Mouse (Mus musculus): ENCODE data around the gene Myo1f.

The Myo1f gene

DNA sequence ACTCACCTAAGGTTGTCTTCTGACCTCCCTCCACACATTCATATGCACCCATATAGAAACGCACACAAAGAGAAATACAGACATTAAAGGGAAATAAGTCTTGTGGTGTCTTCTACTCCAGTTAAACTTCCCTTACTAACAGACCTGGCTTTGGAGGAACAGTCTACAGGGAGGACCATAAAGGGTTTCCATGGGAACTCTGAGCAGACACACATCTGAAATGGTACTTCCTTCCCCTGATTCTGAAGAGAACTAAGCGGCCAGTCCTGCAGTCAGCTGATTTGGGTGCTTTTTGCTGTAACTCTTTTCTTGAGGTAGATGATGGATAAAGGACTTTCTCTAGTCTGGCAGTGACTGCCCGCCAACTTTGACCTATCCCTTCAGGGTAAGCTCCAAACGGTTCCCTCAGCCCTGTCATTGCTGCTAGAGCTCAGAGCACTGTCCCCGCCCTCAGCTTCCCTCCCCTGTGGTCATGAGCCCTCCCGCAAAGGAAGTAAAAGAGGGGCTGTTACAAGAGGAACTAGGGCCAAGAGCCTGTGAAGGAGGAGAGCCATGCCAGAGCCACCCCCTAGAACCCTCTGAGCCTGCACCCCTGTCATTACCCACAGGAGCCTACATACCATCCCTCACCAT lies at the start of gene Myo1f:
TSS of gene Myo1f (plus strand) at position 485 of the 633 bp plus-strand sequence.
- peak; percentile 54 for DNase-seq (ENCODE audit: low spot score)

DNA sequence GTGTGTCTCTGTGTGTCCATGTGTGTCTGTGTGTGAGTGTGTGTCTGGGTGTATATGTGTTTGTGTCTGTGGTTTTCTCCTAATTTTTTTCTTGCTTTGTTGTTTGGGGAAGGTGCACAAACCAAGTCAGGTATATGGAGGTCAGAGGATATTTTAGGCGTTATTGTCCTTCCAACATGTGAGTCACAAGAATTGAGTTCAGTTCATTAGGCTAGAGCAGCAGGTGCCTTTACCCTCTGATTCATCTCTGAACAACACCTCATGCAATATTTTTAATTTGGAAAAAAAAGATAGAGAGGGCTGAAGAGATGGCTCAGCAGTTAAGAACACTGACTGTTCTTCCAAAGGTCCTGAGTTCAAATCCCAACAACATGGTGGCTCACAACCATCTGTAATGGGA lies 47.1 kb upstream of the Myo1f start:
- DNase-seq (ENCODE audit: low spot score), result no peak

DNA sequence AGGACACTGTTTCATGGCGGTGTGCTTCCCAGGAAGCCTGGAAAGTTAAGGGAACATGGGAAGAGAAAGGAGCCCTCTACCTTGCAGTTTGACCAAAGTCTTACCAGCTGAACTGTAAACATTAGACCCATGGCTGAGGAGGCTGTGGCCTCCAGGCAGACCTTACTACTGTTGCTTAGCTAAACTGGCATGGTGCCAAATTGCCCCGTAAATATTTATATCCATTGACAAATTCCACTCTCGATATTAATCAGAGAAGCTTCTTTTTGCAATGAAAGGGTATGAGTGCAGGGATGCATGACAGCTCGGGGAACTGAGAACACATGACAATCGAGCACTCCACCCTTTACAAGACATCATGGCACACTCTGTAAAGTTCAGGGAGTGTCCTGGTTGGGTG lies 45.3 kb upstream of the Myo1f start:
- no peak for DNase-seq (ENCODE audit: low spot score)

DNA sequence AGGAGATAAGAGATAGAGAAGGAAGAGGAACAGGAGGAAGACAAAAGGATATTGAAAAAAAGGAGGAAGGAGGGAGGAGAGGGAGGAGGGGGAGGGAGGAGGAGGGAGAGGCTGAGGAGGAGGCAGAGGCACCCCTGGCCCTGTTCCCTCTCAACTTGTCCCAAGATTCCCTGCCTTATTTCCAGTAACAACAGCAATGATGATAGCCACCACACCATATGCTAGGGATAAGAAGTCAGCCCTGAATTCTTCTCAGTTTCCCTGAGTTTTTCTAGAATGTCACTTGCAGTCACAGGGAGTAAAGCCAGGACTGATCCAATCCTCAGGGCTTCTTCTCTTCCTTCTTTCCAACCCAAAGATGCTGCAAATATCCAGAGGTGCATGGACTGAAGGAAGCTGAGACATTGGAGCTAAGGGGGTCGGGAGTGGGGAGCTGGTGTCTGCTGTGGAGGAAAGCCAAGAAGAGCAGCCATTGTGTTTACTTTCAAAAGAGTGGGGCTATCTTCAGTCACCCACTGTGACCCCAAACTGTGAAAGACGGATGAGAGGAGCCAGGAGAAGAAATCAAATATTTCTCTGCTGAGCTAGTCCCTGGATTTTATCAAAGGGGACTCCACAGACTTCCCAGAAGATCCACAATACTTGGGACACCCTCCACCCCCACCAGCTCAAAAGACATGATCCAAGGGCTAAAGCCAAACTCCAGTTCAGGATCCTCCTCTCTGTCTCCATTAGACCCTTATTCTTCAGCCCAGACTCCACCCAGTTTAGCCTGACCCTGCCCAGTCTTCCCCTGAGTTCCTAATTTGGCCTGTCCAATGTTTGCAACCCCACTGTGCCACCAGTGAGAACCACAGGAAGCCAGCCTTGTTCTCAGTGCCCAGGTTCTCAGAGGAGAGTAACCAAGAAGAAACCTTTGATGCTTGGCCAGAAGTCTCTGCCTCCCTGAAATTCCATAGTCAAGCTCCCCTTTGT lies 42.8 kb upstream of the Myo1f start:
- no peak for DNase-seq (ENCODE audit: low spot score)

DNA sequence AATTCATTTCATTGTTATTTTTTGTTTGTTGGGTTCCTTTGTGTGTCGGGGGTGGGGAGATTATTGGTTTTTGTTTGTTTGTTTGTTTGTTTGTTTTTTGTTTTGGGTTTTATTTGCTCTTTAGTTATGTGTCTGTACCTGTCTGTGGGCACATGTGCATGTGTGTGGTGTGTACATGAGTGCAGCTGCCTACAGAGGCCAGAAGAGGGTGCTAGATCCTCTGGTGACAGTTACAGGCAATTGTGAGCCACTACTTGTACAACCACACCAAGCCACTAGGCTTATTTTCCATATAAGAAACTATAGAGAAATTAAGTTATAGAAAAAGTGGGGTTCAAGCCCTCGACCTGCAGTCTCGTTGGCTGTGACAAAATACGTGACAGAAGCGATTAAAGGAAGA lies 41.6 kb upstream of the Myo1f start:
- no peak for DNase-seq (ENCODE audit: low spot score)

DNA sequence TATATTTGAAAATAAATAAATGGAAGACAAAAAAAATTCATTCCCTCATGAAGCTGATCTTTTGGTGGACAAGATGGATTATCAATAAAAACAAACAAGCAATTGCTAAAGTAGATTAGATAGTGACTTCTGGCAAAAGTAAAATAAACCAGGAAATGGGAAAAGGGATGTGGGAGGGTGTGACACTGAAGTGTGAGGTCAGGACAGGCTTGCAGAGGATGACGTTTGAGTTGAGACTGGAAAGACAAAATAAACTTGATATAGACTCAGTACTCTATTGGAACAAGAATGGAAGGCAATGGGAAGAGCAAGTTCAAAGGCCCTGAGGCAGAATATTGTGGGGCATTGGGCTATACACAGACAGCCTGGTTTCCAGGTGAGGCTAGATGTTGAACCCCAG lies 35.1 kb upstream of the Myo1f start:
- peak; percentile 73 for DNase-seq (ENCODE audit: low spot score)

DNA sequence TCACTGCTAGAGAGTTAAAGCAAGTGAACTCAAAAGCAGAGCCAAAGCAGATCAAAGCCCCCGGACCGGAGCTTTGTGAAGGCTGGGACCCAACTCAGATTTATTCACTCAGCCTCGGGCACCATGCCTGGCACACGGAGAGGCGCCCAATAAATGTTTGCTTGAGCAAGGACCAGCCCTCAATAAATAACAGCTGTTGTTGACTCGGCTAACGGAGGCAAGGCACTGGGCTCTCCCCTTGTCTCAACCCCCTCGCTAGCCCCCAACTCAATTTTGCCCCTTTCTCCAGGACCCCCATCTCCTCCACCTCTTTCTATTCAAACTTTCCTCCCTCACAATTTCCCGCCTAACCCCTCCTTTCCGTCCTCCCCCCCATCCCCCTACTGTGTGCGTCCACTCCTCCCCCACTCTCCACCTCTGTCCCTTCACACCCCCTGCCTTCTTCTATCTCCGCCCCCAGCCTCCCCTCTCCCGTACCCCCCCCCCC lies 32.0 kb upstream of the Myo1f start:
- DNase-seq (ENCODE audit: low spot score), result no peak

DNA sequence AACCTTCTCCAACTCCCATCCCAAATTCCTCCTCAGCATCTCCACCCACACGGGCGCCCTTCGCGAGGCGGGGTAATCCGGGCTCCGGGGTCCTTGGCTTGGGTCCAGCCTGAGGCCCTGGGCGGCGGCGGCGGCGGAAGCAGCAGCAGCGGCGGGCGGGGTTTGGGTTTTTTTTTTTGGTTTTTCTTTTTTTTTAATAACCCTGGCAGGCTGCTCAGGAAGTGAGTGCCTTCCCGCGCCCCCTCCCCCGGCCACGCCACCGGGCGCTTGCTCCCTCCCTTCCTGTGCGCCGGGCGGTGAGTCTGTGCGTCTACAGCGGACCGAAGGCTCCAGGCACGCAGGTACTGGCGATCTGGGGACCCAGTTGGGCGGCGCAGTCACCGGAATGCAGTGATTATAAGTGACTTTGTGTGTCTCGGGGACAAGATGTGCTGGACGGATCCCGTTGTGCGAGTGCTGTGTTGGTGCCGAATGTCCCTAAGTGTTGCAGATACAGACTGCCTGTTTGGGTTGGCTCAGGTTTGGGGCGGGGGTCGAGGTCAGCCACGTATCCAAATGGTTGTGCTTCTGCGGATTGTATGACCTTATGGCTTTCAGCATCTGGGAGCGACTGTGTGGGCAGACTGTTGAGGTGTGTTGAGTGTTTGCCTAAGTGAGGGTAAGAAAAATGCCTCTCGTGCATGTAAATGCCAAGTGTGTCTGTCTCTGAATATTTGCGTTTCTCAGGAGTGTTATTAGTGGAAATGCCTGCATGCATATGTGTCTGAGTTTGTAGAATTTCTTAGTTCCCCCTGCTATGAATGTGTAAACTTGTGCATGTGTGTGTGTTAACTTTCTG lies 31.4 kb upstream of the Myo1f start, which contains the start of gene Adamts10:
TSS of gene Adamts10 (plus strand) at position 287 of the 838 bp plus-strand sequence.
- DNase-seq (ENCODE audit: low spot score), result peak; percentile 84

DNA sequence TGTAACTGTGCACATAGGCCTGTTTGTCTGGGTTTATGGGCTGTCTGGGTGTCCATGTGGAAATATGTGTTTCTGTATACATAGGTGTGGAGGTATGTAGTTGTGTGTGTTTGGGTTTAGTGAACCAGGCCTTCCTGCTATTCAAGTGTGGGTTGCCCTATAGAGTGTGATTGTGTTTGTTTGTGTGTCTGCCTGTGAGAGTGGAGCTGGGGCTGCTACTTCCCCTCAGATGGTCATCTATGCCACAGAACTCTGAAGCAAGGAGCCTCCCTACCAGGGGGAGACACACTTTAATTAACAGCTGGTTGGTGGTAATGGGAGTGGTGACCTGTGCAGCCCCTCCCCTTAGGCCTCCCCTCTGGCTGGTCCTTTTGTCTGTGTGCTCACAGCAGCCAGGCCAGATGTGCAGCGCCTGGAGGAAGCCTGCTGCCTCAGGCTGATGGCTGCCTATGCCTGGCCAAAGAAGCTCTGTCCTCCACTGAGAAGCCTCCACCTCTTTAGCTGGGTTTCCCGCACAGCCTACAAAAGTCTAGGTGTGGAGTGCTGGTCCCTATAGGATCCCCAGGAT lies 30.6 kb upstream of the Myo1f start:
- no peak for DNase-seq (ENCODE audit: low spot score)

DNA sequence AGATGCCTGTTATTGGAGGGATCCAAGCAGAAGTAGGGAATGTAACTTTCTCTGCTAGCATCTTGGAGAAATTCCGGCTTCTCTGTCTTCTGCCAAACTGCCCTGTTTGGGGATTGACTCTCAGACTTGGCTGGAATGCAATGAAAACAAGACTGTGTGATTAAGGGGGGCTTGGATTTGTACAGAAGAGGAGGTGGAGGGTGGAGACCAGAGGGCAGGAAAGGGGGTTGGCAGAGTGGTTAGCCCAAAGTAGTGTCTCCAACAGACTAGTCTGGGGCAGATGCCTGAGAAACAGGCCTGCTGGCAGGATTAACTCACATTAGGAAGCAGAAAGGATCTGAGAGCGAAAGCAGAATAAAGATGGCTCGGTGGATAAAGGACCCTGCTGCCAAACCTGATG lies 29.0 kb upstream of the Myo1f start:
- peak; percentile 71 for DNase-seq (ENCODE audit: low spot score)

DNA sequence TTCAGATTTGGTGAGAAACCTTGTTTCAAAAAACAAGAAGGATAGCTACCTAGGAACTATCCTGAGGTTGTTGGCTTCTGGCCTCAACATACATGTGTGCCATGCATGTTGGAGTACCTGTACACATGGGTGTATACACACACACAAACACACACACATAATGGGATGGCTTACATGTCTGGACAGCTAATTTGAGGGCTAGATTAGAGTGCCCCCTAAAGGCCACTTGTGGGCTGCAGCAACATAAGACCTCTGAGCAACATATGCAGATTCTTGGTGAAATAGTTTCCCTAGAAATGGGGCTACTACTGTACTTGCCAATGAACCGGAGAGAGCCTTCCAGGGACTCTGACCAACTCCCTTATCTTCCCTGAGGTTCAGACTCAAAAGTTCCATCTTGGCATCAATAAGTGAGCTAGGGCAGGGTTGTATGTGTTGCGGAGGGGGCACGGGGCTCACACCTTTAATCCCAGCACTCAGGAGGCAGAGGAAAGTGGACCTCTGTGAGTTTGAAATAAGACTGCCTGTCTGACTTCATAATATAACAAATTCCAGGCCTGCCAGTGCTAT lies 16.3 kb upstream of the Myo1f start:
- DNase-seq (ENCODE audit: low spot score), result peak; percentile 65

DNA sequence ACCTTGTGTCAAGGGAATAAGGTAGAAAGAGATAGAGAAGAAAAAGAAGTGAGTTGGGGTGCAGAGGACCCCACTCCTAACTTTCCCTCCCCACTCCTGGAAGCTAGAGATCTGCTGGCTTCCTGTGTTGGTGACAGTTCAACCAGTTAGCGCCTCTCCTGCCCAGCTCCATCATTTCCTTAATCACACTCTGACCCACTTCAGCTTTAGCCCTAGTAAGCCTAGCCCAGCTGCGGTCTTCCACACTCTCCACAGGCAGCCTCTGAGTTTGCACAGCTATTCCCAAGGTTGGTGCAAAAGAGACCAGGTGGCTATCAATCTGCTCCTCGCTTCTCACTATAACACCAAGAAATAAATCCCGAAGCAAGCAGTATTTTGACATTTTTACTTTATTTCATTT lies 15.6 kb upstream of the Myo1f start:
- no peak for DNase-seq (ENCODE audit: low spot score)

DNA sequence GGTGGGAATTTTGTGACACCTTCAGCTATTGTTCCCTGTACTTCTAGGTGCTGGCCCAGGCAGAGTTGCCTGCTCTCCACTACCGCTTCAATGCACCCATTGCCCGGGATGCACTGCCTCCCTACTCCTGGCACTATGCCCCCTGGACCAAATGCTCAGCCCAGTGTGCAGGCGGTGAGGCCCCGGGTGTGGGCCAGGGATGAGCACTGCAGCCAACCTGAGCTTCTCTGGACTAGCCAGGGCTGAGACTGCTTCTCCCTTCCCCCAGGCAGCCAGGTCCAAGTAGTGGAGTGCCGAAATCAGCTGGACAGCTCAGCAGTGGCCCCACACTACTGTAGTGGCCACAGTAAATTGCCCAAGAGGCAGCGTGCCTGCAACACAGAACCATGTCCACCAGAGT lies 6.3 kb upstream of the Myo1f start:
- DNase-seq (ENCODE audit: low spot score), result no peak

DNA sequence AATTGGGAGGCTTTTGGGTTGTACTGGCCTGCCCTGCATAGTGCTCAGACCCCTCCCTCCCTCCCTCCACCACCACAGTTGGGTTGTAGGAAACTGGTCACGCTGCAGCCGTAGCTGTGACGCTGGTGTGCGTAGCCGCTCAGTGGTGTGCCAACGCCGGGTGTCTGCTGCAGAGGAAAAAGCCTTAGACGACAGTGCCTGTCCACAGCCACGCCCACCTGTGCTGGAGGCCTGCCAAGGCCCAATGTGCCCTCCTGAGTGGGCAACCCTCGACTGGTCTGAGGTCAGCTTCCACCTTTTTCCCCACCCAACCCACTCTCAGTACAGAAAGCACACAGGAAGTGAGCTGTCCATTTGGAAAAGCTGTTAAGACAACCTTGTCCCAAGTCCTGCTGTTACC lies 5.1 kb upstream of the Myo1f start:
- no peak for DNase-seq (ENCODE audit: low spot score)

DNA sequence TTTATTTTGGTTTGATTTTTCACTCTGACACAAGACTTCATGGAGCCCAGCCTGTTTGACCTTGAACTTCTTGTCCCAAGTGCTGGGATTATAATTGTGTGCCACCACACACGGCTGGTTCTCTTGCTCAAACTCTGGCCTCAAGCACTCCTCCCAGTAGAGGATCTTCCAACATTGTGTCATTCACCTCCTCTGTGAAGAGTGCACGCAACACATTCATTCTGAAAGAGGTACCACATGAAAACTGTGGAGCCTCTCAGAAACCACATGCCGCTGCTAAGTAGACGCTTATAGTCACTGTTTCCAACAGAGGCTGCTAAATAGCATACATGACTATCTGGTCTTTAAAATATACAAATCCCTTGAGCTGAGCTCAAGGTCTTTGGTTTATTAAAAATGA lies 3.4 kb upstream of the Myo1f start:
- no peak for DNase-seq (ENCODE audit: low spot score)

DNA sequence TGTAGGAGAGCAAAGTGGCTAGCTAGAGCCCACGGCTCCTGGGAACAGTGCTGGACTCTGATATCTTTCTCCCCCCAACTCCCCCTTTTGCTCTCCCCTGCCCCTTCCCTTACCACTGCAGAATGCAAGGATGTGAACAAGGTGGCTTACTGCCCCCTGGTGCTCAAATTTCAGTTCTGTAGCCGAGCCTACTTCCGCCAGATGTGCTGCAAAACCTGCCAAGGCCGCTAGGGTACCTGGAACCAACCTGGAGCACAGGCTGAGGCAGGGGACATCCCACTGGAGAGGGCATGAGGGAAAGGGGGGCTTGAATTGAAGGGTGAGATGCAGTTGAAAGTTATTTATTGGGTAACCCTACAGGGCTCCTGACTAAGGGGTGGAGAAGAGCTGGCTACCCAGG lies 2.5 kb upstream of the Myo1f start:
- DNase-seq (ENCODE audit: low spot score), result peak; percentile 24

DNA sequence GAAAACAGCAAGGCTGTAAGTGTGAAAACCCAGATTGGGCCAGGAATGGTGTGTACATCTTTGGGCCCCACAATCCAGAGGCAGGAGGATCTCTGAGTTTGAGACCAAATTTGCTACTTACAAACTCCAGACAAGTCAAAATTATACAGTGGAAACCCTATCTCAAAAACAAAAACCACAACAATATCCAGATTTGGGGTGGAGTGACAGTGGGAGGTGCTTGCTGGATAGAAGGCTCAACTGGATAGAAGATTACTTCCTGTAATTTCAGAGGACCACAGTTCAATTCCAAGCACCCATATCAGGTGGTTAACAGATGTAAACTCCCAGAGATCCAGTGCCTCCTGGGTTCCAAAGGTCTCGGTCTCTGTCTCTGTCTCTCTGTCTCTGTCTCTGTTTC lies 971 bp upstream of the Myo1f start:
- no peak for DNase-seq (ENCODE audit: low spot score)

DNA sequence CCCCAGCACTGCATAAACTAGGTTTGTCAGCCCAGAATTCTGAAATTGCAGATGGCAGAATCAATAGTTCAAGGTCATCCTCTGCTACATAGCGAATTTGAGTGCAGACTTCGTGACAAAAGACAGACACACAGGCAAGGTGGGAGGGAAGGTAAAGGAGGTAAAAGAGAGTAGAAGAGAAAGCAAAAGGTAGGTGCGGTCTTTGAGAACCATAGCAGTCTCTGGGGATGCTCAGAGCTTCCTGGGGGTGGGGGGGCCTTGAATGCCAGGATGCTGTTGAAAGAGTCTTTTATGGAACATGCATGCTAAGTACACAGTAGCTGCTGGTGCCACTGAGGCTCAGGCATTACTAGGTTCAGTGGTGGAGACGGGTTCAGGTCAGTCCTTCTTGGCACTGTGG lies 2.4 kb downstream of the Myo1f start:
- no peak for DNase-seq (ENCODE audit: low spot score)

DNA sequence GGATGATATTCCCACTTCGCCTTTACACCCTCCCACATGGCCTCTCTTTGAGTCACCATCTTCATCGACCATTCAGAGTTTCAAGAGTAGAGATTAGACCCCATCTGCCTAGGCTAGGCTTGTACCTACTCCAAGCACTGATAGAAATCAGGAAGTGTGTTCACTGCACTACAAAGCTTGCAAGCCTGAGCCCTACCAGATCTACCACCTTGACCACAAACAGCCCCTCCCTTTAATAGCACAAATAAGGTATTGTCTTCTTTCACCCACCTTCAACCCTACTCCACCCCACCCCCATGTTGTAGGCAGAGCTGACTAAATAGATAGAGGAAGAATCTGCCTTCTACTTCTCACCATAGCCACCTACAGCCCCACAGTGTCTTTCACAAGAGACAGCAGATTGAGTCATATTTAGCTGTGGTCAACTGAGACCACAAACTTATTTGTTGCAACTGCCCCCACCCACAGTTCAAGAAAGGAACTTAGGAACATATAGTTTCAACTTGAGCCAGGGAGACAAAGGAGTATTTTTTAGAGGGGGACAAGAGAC lies 8.1 kb downstream of the Myo1f start:
- peak; percentile 59 for DNase-seq (ENCODE audit: low spot score)

DNA sequence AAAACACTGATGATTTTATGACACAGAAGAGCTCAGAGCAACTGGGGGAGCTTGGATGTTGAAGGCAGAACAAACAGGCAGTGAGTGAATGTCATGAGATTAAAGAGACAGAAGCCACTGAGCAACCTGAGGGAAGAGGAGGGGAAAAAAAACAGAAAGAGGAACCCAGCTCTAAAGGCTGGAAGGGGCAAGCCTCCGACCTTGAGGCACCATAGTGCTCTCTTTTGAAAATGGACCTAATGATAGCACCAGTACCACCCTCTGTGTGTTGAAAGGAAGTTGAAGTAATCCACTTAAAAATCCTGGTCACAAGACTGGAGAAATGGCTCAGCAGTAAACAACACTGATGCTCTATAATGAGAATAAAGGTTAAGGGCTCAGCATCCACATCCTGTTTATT lies 9.1 kb downstream of the Myo1f start:
- peak; percentile 31 for DNase-seq (ENCODE audit: low spot score)

DNA sequence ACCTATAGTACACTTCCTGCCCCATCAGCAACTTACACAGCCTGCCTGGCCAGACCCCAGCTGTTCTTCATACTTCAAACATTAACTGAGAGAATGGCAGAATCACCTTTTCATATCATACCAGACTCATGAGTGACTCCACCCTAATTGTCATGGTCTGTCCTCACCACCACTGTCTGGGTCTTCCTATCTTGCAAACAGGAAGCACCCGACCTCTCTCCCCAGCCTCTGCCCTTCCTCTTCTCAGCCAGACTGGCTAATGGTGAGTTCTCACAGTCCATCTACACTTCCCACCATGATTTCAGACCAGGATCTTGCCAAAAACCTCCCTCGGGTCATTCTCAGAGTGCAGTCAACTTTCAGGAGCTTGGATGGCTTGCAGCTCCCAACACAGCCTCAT lies 10.7 kb downstream of the Myo1f start:
- peak; percentile 32 for DNase-seq (ENCODE audit: low spot score)
